Mouse (Mus musculus): ENCODE results near the gene Copz2.

The Copz2 gene

DNA sequence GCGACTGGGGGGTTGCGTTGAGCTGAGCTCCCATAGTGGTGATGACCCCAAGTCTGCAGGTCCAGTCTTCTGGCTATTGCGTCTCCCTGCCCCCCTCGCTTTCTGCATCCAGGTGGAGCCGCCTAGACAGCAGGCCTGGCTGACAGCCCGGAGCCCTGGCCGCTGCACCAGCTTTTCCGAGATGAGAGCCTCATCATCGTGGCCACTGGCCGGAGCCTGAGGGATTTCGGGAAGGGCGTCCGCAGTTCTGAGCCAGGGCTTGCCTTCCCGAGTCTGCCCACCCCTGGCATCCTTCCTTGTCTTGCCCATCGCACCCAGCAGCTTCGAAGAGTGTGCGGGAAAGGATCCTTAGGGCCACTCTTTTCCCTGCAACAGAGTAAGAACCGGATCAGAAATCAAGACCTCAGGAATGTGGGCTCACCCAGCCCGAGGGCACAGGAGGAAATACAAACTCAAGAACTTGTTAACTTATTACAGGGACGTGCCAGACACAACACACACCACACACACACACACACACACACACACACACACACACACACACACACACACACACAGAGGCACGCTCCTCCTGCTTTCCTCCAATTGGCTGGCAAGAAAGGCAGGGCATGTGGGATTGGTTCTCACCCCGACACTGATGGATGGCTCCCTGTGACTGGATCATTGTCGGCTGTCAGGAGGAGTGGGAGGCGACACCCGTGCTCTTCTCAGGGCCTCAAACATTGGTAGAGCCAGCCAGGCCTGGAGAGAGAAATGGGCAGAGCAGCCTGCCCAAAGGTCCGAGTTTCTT is 13.7 kb downstream of the Copz2 start:
- no peak for DNase-seq (ENCODE audit: low spot score in 2 of 2)

DNA sequence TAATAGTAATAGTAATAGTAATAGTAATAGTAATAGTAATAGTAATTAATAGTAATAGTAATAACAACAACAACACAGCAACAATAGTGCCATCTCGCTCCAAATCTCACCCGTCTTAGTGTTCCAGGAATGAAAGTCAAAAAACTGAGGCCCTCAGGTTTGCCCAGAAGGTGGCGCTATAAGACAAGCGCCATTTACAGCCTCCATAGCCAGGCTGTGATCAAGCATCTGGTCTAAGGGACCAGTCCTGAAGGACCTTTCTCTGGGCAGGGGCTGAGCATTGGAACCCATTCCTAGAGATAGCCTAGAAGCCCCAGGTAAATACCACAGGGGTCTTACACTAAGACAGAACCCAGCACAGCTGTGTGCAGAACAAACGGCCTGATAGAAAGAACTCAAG is 17.5 kb downstream of the Copz2 start:
- DNase-seq (ENCODE audit: low spot score in 2 of 2): peak; percentile 64 to 78

GRCm38 (mm10) chr11:96872441-96873379 is 23.0 kb downstream of the Copz2 start:
- DNase-seq (ENCODE audit: low spot score in 2 of 2): no peak

GRCm38 (mm10) chr11:96873601-96874140 is 24.0 kb downstream of the Copz2 start:
- no peak for DNase-seq (ENCODE audit: low spot score in 2 of 2)

DNA sequence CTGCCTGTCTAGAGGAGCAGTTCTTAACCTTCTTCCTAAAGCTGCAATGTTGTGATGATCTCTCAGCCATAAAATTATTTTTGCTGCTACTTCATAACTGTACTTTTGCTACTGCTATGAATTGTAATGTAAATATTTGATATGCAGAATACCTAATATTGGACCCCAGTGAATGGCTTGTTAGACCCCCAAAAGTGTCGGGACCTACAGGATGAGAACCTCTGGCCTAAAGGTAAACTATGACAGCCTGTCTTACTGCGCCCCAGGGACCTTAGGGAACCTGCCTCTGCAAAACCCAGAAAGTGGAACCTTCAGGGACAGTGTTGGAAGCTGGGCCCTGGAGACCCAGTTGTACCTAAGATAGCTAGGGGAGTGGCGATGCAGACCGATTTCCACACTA is 25.6 kb downstream of the Copz2 start:
- no peak for DNase-seq (ENCODE audit: low spot score in 2 of 2)

DNA sequence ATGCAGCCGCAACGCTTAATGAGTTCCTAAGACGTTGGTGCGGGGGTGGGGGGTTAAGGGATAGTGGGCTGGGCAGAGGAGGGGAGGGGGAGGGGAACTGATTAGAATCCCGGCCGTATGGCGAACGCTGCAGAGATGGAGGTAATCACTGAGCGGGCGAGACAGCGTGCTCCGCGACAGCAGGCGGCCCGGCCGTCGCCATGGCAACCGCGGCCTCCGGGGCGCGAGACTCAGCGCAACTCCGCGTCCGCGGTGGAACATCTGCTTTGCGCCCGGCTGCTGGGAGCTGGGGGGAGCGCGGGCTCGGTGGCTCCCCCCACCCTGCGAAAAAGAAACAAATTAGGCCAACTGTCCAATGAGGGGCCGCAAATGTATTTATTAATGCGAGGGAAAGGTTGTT is 26.1 kb downstream of the Copz2 start:
- peak; percentile 83 to 88 for DNase-seq (ENCODE audit: low spot score in 2 of 2)

GRCm38 (mm10) chr11:96876300-96877040 is 26.8 kb downstream of the Copz2 start:
- no peak for DNase-seq (ENCODE audit: low spot score in 2 of 2)

DNA sequence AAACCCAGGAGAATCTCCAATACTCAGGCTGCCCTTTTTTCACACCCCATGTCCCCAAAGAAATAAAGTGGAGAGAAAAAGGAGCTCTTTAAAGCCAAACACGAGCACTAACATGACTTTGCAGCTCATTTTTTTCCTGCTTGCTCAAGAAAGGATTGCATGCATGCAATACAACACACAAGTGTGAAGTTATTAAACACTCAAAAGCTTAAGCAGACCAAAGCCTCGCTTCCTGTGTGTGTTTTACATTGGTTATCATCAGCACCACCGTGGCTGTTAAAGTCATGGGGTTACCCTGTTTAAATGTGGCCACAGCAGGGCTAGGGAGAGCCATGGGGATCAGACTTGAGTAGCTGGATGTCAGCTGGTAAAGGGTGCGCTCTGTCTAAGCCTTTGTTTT is 27.4 kb downstream of the Copz2 start:
- DNase-seq (ENCODE audit: low spot score in 2 of 2): no peak

GRCm38 (mm10) chr11:96878715-96879114 is 29.0 kb downstream of the Copz2 start:
- DNase-seq (ENCODE audit: low spot score in 2 of 2): no peak

- DNase-seq (ENCODE audit: low spot score in 2 of 2): no peak
These were observed 29.7 kb downstream of the Copz2 start for GRCm38 (mm10) chr11:96879359-96879758.

GRCm38 (mm10) chr11:96880296-96880695 is 30.6 kb downstream of the Copz2 start:
- no peak for DNase-seq (ENCODE audit: low spot score in 2 of 2)

DNA sequence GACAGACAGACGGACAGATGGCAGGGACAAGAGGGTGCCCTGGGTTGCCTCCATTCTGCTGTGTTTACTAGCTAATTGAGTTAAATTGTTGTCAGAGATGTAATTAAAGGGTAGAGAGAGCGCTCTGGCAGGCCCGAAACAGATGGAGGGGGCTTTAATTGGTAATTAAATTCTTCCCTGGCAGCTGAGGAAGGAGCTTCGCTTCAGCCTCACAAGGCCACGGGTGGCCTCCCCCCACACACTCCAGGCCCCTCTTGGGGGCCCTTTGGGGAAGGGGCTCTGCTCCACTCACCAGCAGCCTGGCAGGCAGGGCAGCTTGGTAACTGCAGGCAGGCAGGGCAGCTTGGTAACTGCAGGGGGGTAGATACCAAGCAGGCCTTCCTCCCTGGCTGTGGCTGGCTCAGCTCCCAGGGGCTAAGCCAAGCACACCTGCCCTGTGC is 36.3 kb downstream of the Copz2 start:
- no peak for DNase-seq (ENCODE audit: low spot score in 2 of 2)

GRCm38 (mm10) chr11:96886942-96887546 is 37.4 kb downstream of the Copz2 start:
- DNase-seq (ENCODE audit: low spot score in 2 of 2): no peak

- DNase-seq (ENCODE audit: low spot score in 2 of 2): no peak
These were observed 42.3 kb downstream of the Copz2 start for GRCm38 (mm10) chr11:96891784-96892527.

- no peak for DNase-seq (ENCODE audit: low spot score in 2 of 2)
These were observed 43.7 kb downstream of the Copz2 start for GRCm38 (mm10) chr11:96893203-96893842.

DNA sequence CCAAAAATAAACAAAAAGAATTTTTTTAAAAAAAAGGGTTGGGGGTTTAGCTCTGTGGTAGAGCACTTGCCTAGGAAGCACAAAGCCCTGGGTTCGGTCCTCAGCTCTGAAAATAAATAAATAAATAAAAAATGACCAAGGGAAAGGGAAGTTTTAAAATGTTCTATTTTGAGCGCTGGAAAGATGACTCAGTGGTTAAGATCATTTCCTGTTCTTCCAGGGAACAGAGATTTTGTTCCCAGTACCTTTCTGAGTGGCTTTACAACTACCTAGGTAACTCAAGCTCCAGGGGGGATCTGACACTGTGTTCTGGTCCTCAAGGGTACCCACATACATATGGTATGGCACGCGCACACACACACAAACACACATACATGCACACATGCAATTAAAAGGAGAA is 46.2 kb downstream of the Copz2 start:
- DNase-seq (ENCODE audit: low spot score in 2 of 2): no peak

DNA sequence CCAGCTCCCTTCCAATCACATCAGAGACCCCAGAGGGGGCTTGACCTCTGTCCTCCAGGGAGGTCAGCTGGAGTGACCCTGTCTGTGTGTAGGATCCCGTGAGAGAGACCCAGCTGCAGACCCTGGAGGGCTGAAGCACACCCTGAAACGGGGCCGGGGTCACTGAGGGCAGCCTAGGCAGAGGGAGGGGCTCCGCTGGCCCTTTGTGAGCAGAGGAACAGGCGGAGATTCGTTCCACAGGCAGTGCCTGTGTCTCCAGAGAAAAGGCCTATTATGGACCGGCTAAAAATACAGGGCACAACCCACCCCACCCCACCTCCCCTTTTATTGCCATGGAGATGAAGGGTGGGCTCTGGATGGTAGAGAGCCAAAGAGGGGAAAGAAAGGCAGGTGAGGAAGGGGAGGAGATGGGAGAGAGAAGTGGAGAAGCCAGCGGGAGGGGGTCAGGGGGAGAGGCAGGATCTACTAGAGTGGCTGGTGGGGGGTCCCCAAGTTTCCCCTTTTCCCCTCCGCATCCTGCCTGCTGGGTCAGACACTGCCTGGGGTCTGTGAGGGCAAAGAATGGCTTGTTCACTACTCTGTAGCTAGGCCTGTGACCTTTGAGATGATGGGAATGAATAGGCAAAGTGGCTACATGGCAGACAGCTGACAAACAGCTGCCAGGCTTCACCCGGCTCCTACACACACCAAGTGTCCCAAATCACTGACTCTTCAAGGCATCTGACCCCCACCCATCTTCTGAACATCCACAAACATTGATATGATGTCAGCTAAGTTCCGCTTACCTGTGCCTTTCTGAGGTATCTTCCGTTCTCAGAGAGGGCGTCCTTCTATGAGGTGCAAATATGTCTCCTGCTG is 50.0 kb downstream of the Copz2 start:
- no peak for DNase-seq (ENCODE audit: low spot score in 2 of 2)

DNA sequence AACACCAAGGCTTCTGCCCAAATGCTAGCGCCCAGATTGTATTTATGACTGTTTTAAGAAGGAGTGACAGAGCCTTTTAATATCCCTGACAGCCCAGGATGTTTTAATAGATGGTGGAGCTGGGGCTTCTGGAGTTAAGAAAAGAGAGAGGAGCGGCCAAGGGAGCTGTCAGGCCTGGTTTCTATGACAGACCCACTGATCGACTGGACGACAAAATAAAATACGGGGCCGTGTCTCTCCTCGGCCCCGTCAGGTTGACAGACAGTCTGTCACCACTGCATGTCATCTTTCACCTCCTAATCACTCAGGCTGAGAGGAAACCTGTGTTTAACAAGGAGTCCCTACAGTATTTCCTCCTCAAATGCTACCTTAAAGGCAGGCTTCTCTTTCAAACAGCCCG is 51.7 kb downstream of the Copz2 start:
- DNase-seq (ENCODE audit: low spot score in 2 of 2): no peak

All from frontal cortex, postnatal 36 days (tissue).